Mouse (Mus musculus) forebrain, embryonic 16.5 days (tissue): Measurements from ENCODE around the gene Gm14391. TPM values are rescaled to one million over a fixed set of nuclear protein-coding genes. Genes with fewer than 3 reads are reported as not detected.
"Not testable (repeated sequence)": the region's sequence is repeated elsewhere in the genome, so short reads cannot be mapped to it uniquely, and the experiment has no call there.

Source experiments
- ATAC-seq: fragments of 200-750 bp; cut with Nextera tagmentation; 2 replicates; pipeline ENCODE4 v1.8.0; 2017; ENCODE audit warnings: mild to moderate bottlenecking, moderate library complexity
- H3K27ac ChIP-seq: fragments of 300-500 bp; sonication (generic); 2 replicates; pipeline ENCODE4 v1.5.1; 2014; ENCODE audit warnings: low read length, control low read depth
- H3K27me3 ChIP-seq: fragments of 300-500 bp; sonication (generic); replicated peaks from 2 replicates; pipeline ENCODE4 v1.6.1; 2014; ENCODE audit warnings: low read length; ENCODE audit not compliant: control insufficient read depth, insufficient read depth
- H3K36me3 ChIP-seq: fragments of 300-500 bp; sonication (generic); 2 replicates; pipeline ENCODE4 v1.6.1; 2014; ENCODE audit not compliant: control insufficient read depth, insufficient read depth
- H3K4me1 ChIP-seq: fragments of 300-500 bp; sonication (generic); replicated peaks from 2 replicates; pipeline ENCODE4 v1.6.1; 2014; ENCODE audit warnings: low read length; ENCODE audit not compliant: control insufficient read depth, insufficient read depth
- H3K4me2 ChIP-seq: fragments of 300-500 bp; sonication (generic); 2 replicates; pipeline ENCODE4 v1.6.1; 2014; ENCODE audit warnings: mild to moderate bottlenecking, low read length, control low read depth
- H3K4me3 ChIP-seq: fragments of 300-500 bp; sonication (generic); replicated peaks from 2 replicates; pipeline ENCODE4 v1.5.1; 2014; ENCODE audit warnings: mild to moderate bottlenecking, low read length, control low read depth
- H3K9ac ChIP-seq: fragments of 300-500 bp; sonication (generic); replicated peaks from 2 replicates; pipeline ENCODE4 v1.6.1; 2014; ENCODE audit warnings: low read depth, low read length, control low read depth
- H3K9me3 ChIP-seq: fragments of 300-500 bp; sonication (generic); 2 replicates; pipeline ENCODE4 v1.6.1; 2016; ENCODE audit warnings: low read length; ENCODE audit not compliant: control insufficient read depth
- WGBS: fragments of 180-500 bp; shearing (Covaris S2); extraction: QIAGEN DNeasy Blood & Tissue Kit; methylation state at CpG from one replicate; pipeline ENCODE4 v1.1.7; 2014; 5-methylcytosine and 5-hydroxymethylcytosine counted together
- polyA plus RNA-seq: library from polyadenylated mRNA; unstranded; fragments of >200 nt; fragmentation: Nextera tagmentation; extraction: Ambion mirVana; gene quantifications from 2 replicates; pipeline ENCODE4 v1.2.1, GENCODE M21; 2015

Gm14391 gene
- polyA plus RNA-seq, 1 experiment from 2014 or later = 11.8 TPM

DNA sequence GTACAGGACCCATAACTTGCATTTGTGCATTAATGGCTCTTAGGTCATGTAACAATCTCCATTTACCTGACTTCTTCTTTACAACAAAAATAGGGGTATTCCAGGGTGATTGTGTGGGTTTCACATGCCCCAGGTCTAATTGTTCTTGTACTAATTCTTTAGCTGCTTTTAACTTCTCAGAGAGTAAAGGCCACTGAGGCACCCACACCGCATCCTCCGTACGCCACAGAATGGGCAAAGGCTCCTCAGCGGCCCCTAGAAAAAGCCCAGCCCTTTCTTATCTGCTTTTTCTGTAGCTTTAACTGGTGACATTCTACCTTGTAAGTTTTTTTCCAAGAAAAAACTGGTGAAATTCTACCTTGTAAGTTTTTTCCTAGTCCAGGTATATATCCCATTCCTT lies 45.3 kb downstream of the Gm14391 start:
- not testable (repeated sequence) for H3K4me1 ChIP-seq, H3K4me2 ChIP-seq, H3K36me3 ChIP-seq, ATAC-seq, H3K9me3 ChIP-seq, H3K9ac ChIP-seq, H3K27me3 ChIP-seq, H3K27ac ChIP-seq, H3K4me3 ChIP-seq
- 96% methylated on average over 4 of the region's 4 CpGs for WGBS

DNA sequence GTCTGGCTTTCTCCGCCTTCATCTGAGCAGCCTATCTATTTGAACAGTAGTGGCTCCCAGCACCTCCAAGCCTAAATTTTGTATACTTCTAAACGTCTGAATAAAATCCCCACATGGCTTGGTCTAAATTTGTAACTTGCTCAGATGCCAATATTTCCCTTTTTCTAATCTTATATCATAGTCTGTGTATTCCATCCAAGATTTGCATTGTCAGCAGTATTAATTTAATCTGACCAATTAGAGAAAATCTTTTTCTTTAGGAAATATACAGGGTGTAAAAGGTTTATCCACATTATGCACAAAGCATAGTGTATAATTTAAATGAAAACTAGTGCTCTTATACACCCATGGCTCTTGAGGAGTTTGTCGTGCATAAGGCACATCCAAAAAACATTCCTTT lies 48.1 kb downstream of the Gm14391 start:
- ATAC-seq = no peak
- WGBS = 91% methylated on average over 3 of the region's 3 CpGs
- no peaks in the 10 kb centered on the region for H3K27me3 ChIP-seq
- H3K4me2 ChIP-seq = no peak overlapping the region
- no peaks in the 10 kb centered on the region for H3K4me1 ChIP-seq
- no peak overlapping the region for H3K9ac ChIP-seq
- H3K9me3 ChIP-seq = 0 out of 2 replicates have a peak, but pooled peaks cover 3% of the 10 kb centered on the region
- H3K36me3 ChIP-seq = no peaks in the 10 kb centered on the region
- no peak overlapping the region for H3K27ac ChIP-seq
- no peak overlapping the region for H3K4me3 ChIP-seq

DNA sequence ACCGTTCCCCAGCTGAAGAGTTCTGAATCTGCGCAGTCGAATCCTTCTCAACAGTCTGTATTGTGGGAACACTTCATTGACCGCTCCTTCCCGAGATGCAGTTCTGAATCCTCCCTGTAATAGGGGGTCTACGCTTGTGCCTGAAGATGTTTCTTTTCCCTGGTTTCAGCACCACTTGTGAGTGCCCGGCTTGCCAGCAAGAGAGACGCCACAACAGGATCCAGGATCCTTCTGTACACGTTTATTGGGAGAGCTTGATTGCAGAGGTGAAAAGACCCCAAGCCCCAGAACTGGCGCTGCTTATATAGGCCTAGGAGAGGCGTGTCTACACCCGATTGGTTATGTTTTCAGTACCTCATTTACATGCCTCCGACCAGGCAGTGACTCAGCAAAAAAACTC lies 50.0 kb downstream of the Gm14391 start:
- H3K4me3 ChIP-seq = no peak overlapping the region
- ATAC-seq = no peak
- 0 out of 2 replicates have a peak, but pooled peaks cover 3% of the 10 kb centered on the region for H3K9me3 ChIP-seq
- no peak overlapping the region for H3K27ac ChIP-seq
- H3K27me3 ChIP-seq = no peaks in the 10 kb centered on the region
- H3K9ac ChIP-seq = no peak overlapping the region
- H3K36me3 ChIP-seq = no peaks in the 10 kb centered on the region
- no peaks in the 10 kb centered on the region for H3K4me1 ChIP-seq
- 89% methylated on average over 13 of the region's 13 CpGs for WGBS
- H3K4me2 ChIP-seq = no peak overlapping the region

GRCm38 (mm10) chr2:175141993-175142295 lies 64.8 kb downstream of the Gm14391 start, which contains the start of gene Gm14399:
Gm14399 (minus strand) TSS chr2:175142012.
- H3K9me3 ChIP-seq, ATAC-seq, H3K4me1 ChIP-seq, H3K36me3 ChIP-seq, H3K27me3 ChIP-seq, H3K27ac ChIP-seq: not testable (repeated sequence)
- Histone ChIP-seq H3K4me2 (peak within 1 kb of the TSS; percentile 42), H3K4me3 (peak within 1 kb of the TSS; percentile 47), H3K9ac (0 out of 2 replicates have a peak within 1 kb of the TSS, but pooled peaks have one; percentile 35)
- 21% methylated on average over 1 of the region's 2 CpGs for WGBS

DNA sequence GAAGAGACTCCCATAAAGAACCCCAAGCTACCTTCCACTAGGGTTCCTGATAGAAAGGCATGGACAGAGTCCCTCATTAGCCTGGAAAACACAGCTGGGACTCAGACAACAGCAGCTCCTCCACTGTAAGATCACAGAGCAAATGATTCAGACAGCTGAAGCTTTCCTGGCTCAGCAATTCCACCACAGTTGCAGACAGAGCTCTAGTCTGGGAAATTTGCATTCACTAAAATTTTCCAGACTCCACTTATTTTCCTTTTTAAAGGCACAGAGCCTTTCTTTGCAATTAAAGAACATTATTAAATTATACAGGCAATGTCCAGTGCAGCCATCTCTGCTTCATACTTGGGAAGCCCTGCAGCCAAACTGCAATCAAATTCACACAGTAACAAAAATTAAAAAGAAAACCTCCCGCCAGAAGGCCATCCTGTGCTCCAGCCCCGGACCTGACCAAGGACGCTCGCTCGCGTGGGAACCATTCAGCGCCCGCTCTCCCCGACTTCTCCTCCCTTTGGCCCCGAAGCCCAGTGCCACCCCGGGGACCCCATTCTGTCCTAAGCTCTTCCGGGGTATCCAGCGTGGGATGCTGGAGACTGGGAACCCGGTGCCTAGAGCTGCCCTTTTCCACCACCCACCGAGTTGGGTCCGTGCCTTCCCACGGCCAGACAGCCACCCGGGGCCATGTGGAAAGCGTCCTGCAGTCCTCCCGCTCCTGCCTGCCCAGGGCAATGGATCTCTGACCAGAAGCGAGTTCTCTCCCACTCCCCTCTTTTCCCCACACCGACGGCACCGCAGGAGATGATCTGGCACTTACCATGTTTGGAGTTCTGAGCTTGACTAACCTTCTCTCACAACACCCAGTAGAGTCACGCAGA lies 65.4 kb downstream of the Gm14391 start:
- H3K9me3 ChIP-seq, ATAC-seq, H3K27ac ChIP-seq, H3K27me3 ChIP-seq, H3K36me3 ChIP-seq, H3K4me1 ChIP-seq: not testable (repeated sequence)
- Histone ChIP-seq H3K9ac (0 out of 2 replicates have a peak overlapping the region, but pooled peaks have one; percentile 35), H3K4me3 (peak overlapping the region; percentile 47), H3K4me2 (peak overlapping the region; percentile 42)
- under 1% methylated on average over 22 of the region's 25 CpGs for WGBS

Other genes starting within 250 kb of the Gm14391 start
- not detected in 2 replicates for gene Gm14444, start 196.7 kb downstream of the Gm14391 start, polyA plus RNA-seq
- 0.71 TPM in 1 of 2 replicates, not detected in the other for gene Gm14393, start 139.1 kb downstream of the Gm14391 start, polyA plus RNA-seq
- gene Gm14399, start 64.9 kb downstream of the Gm14391 start, polyA plus RNA-seq = 6.7 and 7.8 TPM in 2 replicates
- gene Gm14443, start 31.0 kb downstream of the Gm14391 start, polyA plus RNA-seq = 1.2 TPM in 2 replicates
- 2.3 and 3.0 TPM in 2 replicates for gene Gm14440, start 68.2 kb upstream of the Gm14391 start, polyA plus RNA-seq
- gene Gm4631, start 131.3 kb upstream of the Gm14391 start, polyA plus RNA-seq = 20.7 and 20.8 TPM in 2 replicates
- 3.9 and 4.9 TPM in 2 replicates for gene Zfp968, start 165.5 kb upstream of the Gm14391 start, polyA plus RNA-seq
- gene Gm4724, start 228.9 kb upstream of the Gm14391 start, polyA plus RNA-seq = 15.9 and 18.0 TPM in 2 replicates